Mouse (Mus musculus): ENCODE results near the gene Slamf1. TPM values are rescaled to one million over a fixed set of nuclear protein-coding genes. Genes with fewer than 3 reads are reported as not detected.
"Not testable (repeated sequence)": the region's sequence is repeated elsewhere in the genome, so short reads cannot be mapped to it uniquely, and the experiment has no call there.

The Slamf1 gene
- total RNA-seq, 2 experiments from 2014 or later = 0.47 to 0.64 TPM

DNA sequence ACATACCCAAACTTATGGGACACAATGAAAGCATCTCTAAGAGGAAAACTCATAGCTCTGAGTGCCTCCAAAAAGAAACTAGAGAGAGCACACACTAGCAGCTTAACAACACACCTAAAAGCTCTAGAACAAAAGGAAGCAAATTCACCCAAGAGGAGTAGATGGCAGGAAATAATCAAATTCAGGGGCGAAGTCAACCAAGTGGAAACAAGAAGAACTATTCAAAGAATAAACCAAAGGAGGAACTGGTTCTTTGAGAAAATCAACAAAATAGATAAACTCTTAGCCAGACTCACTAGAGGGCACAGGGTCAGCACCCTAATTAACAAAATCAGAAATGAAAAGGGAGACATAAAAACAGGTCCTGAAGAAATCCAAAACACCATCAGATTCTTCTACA lies 44.1 kb downstream of the Slamf1 start:
- DNase-seq = not testable (repeated sequence)

DNA sequence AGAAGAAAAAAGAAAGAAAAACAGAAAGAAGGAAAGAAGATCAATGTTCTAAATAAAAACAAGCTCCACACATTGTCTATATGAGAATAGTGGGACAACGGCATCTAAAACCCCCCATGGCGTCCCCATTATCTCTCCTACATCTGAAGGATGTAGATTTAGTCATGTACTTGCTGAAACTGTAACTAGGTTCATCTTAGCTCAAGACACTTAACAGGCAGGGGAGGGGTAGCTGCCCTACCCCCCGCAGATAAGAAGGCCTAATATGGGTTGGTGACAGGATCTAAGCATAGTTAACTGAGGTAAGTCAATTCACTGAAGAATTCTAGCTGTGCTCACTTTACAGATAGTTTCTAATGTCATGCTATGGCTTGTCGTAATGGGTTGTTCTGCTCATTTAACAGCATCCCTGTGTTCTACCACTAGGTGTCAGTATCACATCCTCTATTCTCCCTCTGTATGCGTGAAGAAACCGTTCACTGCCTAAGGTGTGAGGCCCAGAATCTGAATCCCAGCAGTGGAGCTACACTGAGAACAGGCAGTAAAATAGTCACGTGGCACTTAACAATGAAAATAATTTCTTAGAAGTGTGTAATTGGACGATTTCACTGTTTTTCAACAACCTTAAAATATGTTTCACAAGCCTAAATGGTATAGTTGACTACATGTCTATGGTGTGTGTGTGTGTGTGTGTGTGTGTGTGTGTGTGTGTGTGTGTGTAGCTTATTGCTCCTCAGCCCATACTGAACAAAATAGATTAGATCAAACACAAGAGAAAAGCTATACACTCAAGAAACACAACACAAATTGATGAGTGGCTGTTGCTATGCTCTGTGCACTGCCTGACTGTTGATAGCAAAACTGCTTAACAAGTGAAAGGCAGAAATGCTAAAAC lies 48.9 kb downstream of the Slamf1 start:
- peak; percentile 16 to 52 for DNase-seq

DNA sequence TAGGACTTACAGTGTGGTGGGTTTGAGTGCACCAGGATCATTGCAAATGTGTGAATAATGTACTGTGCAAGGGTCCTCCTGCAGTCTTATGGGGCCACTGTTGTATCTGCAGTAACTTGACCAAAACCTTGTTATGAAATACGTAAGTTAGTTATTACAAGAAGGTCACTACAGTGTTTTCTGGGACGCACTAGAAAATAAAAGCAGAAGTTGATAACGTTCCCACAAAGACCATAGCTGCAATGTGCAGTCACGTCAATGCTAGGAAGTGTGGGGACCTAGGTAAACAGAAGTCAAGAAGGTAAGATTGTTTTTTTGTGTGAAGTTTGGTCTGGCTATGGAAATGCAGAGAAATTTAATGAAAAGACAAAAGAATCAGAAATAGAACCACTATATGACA lies 50.1 kb downstream of the Slamf1 start:
- no peak for DNase-seq

DNA sequence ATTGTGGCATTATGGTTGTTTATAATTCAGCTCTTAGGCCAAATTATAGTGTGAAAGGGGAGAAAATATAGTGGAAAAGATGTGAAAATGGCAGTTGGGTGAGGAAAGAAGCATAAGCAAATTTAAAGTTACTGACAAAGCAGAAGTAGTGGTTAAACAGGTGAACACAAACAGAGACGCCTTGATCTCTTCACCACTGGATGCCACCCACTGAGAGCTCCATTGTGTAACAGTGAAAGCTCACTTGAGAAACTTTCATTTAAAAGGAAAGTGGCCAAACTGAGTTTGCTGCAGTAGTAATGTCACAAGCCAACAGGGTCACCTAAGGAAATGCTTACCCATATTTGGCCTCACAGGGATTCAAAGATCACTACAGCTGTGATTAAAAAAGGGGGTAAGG lies 54.4 kb downstream of the Slamf1 start:
- no peak for DNase-seq

DNA sequence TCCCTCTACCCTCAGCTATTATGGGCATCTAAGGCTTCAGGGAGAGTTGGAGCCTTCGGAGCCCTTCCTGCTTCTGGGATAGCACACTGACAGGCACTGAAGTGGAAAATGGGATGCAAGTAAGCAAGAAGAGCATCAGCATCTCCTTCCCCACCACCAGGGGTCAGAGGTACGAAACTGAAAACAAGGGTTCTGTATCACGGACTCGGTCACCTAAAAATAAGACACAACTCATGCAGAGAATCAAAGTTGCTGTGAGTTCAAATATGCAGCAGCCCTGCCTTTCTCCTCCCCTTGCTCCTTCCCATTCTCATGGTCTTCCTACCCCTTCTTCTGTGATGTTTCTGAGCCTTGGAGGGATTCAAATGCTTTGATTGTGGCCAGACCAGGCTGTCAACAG lies 58.5 kb downstream of the Slamf1 start:
- no peak for DNase-seq

DNA sequence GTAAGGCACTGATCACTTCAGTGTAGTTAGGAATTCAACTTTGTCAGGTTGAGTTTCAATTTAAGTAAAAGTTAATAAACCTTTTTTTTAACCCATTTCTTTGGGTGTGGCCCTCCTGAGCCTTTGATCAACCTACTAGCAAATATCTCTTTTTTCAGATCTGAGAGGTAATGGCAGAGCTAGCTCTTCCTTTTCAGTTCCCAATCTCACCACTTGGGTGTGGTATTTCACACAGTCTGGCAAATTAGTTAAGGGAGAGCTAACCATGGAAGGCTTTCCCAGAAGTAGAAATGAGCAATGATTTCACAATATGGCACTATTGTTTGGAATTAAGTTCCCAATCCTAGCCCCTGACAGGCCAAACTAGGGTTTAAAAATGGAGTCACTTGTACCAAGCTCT lies 59.2 kb downstream of the Slamf1 start:
- DNase-seq = peak; percentile 13 to 19

DNA sequence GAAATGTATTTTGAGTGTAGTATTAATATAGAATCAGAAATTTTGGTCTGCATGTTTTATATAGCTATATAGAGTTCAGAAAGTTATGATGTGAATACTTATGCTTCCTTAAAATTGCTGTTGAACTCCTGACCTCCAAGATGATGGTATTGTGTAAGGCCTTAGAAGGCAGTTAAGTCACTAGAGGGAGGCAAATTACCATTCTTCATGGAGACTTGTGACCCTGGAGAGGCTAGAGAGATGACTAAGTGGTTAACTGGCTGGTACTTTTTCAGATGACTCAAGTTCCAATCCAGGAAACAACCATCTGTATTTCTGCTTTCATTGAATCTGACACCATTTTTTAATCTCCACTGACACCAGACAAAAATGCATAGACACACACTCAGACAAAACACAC lies 60.7 kb downstream of the Slamf1 start:
- no peak for DNase-seq

DNA sequence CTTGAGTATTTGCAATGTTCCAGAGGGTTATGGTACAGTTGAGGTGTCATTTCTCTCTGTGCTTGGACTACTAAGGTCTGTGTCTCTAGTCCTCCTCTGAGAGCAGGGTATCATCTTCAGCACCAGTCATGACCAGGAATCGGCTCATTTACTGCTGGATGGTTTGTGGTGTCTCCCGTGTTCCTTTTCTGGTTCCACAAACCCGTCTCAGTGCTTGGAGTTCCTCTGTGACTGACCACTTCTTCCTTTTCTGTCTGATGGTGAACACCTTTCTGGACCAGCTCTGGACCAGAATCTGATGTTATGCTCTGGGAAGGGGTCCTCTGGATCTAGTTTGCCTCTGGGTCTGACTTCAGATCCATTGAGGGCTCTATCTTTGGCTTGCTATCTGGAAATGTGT lies 72.6 kb downstream of the Slamf1 start, which contains the start of gene Cd84:
Gene Cd84 (plus strand): TSS at position 210 of the 400 bp plus-strand sequence.
- no peak for DNase-seq

DNA sequence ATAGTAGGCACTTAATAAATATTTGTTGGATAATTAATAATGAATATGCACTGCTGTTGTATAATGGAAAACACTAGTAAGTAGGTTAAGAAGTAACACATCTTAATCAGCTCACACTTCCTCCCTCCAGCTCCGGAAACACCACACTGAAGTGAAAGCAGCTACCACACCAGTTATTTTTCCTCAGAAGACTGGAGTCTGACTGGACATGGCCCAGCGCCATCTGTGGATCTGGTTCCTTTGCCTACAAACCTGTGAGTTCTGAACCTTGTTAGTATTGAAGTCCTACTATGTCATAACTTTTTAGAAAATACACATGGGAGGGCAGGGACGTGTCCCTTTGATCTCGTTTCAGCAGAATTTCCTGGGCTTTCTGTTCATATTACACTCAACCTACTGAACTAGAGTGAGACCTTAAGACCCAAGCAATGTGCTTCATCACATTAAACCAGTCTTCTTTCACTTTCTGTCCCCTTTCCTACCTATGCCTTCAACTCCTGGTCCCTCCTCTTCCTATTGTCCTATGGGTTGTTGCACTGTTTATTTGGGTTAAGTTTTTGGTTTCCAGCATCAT lies 73.6 kb downstream of the Slamf1 start:
- peak; percentile 20 to 52 for DNase-seq

DNA sequence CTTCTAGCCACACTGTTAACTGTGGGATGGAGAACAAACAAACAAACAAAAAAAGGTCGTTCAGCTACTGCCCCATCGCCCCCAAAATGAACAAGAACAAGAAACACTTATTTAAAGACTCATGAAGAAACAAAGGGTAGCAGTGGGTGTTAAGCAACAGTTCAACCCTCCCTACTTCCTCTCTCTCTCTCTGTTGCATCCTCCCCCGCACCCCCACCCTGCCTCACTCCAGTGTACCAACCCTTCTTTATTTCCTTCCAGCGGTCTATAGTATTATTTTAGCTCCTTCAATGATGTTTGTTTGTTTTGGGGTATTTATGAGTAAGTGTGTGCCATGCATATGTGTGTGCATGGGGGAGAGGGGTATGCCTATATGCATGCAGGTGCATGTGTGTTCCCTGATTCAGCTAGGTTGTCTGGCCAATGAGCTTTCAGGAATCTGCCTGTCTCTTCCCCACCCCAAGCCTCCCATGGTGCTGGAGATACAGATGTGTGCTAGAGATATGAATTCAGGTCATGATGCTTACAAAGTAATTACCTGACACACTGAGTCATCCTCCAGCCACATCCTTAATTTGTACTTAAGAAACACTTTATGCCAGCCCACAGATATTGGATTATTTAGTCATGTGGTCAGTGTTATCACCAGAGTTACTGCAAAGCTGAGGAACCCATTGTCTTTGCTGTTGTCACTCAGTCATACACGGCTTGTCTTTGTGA lies 78.3 kb downstream of the Slamf1 start:
- DNase-seq = peak in 1 of 2 experiments; percentile 20

DNA sequence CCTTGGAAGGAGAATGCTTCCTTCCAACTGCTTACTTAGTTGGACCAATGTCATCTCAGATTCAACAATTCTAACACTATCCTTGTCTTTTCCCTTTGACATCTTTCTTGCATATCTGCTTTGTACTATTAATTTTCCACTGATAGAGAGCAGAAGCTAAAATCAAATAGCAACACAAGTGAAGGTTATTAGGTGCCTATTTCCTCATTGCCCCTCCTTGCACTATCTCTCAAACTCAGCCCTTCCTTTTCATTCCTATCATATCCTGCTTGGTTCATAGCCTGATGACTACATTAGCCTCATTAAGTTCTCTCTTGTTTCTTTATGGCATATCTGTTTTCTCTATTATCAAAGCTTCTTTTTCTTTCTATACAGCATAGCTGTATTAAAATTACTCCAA lies 81.3 kb downstream of the Slamf1 start:
- DNase-seq = no peak

DNA sequence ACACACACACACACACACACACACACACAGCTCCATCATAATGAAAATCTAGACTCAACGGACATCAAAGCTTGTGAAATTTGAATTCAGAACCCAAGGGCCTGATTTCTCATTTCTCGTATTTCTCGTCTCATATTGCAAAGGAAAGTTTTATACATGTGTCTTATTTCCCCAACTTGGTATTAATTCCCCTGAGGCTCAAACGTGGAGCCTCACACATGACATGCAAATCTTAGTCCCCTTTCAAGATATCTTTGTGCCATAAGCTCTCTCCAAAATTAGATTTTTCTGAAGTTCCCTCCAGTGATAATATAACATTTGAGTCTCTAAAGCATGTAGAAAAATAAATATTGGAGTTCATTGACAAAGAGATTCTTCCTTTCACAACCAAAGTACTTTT lies 81.8 kb downstream of the Slamf1 start:
- DNase-seq = no peak

DNA sequence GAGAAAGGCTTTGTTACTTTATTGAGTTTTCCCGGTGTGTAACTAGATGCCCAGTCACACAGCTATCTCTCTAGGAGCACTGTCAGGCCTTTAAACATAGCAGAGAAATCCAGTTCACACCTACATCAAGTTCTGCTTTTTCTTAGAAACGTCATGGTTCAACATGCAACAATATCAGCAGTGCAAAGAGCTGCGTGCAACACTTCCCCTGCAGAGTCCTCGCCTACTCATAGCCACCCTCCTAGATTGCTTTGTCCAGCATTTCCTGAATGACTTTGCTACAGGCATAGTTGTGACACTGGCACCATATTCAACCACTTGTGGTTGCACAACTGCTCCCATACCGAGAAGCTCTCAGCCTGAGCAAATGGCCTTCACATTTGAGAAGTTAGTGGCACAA lies 82.5 kb downstream of the Slamf1 start:
- DNase-seq = peak; percentile 6 to 65

Other genes with a start within 250 kb of the Slamf1 start
- not detected for gene Itln1, start 231.8 kb upstream of the Slamf1 start, total RNA-seq (2021)
- gene Cd244a, start 207.9 kb upstream of the Slamf1 start, total RNA-seq (2021) = under 1 TPM; 0.22 to 0.62 TPM
- 1 to 10 TPM in 1 of 2 experiments, under 1 TPM in 1; 0.47 to 2.4 TPM for gene Ly9, start 159.7 kb upstream of the Slamf1 start, total RNA-seq (2021)
- 1 to 10 TPM in 1 of 2 experiments, under 1 TPM in 1; 0.57 to 1.1 TPM for gene Slamf7, start 114.1 kb upstream of the Slamf1 start, total RNA-seq (2021)
- 1 to 10 TPM; 2.9 to 3.1 TPM for gene Cd48, start 85.1 kb upstream of the Slamf1 start, total RNA-seq (2021)
- 1 to 10 TPM; 1.5 to 2.5 TPM for gene Cd84, start 72.6 kb downstream of the Slamf1 start, total RNA-seq (2021)
- gene Gm10521, start 128.5 kb downstream of the Slamf1 start, total RNA-seq (2021) = under 1 TPM in 1 of 2 experiments, not detected in 1; 0.36 TPM
- 1 to 10 TPM in 1 of 2 experiments, under 1 TPM in 1; 0.10 to 1.3 TPM for gene Slamf6, start 150.4 kb downstream of the Slamf1 start, total RNA-seq (2021)